Mouse (Mus musculus): ENCODE results near the gene Dlgap3. TPM values are rescaled to one million over a fixed set of nuclear protein-coding genes. Genes with fewer than 3 reads are reported as not detected.

Dlgap3 gene
- polyA plus RNA-seq, 1 experiment: 0.02 TPM

GRCm38 (mm10) chr4:127193378-127194155 is 24.6 kb downstream of the Dlgap3 start:
- TF ChIP-seq GATA1 (IDR thresholded peaks at IDR 0.05; ENCODE audit: low read length): no peak

DNA sequence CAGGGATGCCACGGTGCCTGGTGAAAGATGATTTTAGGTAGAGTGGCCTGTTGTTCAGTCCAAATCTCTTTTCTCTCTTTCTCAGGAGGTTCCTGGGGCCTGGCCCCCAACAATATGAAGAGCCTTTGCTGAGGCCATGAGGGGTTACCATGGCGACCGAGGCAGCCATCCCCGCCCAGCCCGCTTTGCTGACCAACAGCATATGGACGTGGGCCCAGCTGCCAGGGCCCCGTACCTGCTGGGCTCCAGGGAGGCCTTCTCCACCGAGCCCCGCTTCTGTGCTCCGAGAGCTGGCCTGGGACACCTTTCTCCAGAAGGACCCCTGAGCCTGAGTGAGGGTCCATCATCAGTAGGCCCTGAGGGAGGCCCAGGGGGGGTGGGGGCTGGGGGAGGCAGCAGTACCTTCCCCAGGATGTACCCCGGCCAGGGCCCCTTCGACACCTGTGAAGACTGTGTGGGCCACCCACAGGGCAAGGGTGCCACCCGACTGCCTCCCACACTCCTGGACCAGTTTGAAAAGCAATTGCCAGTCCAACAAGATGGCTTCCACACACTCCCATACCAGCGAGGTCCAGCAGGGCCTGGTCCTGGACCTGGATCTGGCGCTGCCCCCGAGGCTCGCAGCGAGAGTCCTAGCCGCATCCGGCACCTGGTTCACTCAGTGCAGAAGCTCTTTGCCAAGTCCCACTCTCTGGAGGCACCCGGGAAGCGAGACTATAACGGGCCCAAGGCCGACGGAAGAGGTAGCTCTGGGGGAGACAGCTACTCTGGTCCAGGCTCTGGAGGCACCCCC is 25.7 kb downstream of the Dlgap3 start:
- no peak for TF ChIP-seq GATA1 (IDR thresholded peaks at IDR 0.05; ENCODE audit: low read length)

- no peak for TF ChIP-seq GATA1 (IDR thresholded peaks at IDR 0.05; ENCODE audit: low read length)
Measured at GRCm38 (mm10) chr4:127198609-127199008, 29.6 kb downstream of the Dlgap3 start.

- no peak for TF ChIP-seq GATA1 (IDR thresholded peaks at IDR 0.05; ENCODE audit: low read length)
Measured at GRCm38 (mm10) chr4:127199406-127199805, 30.4 kb downstream of the Dlgap3 start.

DNA sequence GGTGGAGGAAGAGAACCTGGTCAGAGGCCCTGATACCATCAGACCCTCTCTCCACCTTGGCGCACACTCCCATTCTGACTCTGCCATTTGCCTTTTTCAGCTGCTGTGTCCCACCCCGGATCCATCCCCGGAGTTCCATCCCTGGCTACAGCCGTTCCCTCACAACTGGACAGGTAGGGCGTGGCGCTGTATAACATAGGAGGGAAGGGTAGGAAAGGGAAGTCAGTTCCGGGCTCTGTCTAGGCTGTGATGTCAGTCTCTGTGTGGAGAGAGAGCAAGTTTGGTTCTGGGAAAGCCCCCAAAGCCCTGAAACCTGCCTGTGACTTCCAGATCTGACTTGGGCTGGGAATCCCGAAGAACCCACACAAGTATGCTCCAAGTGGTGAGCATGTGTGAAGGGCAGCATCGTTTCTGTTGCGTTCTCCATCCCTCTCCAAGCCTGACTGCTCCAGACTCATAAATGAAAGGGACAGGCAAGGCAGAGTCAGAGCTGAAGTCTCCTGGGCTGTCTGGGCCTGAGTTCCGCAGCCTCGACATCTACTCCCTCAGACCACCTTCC is 31.2 kb downstream of the Dlgap3 start:
- TF ChIP-seq GATA1 (IDR thresholded peaks at IDR 0.05; ENCODE audit: low read length): no peak

- TF ChIP-seq GATA1 (IDR thresholded peaks at IDR 0.05; ENCODE audit: low read length): no peak
Measured at GRCm38 (mm10) chr4:127200769-127201617, 32.0 kb downstream of the Dlgap3 start.

GRCm38 (mm10) chr4:127203081-127203480 is 34.1 kb downstream of the Dlgap3 start:
- no peak for TF ChIP-seq GATA1 (IDR thresholded peaks at IDR 0.05; ENCODE audit: low read length)

DNA sequence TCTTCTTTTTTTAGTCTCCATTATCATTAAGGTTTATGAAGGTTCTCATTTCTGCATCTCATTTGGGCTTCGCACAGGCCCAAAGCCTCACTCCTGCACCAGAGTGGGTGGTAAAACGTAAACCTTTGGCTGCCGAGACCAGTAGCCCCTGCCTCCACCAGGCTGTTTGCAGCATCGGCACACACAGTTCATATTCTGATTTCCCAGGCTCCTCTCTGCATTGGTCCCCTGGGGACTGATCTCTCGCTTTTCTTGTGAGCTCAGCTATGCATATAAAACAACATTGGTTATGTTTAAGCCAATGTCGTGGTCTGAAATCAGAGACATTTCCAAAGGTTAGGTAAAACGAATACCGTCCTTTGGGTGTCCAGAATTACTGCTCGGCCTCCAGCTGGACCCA is 42.3 kb downstream of the Dlgap3 start:
- TF ChIP-seq GATA1 (IDR thresholded peaks at IDR 0.05; ENCODE audit: low read length): no peak

DNA sequence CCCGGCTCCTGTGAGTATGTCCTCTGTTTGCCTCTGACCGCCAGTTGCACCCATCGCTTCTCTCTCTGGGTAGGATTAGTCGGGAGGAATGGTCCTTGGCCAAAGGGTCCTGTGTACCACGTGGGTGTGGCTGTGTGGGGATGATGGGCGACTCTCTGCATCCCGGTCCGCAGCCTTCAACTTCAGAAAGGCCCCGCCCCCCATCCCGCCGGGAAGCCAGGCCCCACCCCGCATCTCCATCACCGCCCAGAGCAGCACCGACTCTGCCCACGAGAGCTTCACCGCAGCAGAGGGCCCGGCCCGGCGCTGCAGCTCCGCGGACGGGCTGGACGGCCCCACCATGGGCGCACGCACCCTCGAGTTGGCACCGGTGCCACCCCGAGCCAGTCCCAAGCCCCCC is 45.5 kb downstream of the Dlgap3 start:
- TF ChIP-seq GATA1 (IDR thresholded peaks at IDR 0.05; ENCODE audit: low read length): no peak

DNA sequence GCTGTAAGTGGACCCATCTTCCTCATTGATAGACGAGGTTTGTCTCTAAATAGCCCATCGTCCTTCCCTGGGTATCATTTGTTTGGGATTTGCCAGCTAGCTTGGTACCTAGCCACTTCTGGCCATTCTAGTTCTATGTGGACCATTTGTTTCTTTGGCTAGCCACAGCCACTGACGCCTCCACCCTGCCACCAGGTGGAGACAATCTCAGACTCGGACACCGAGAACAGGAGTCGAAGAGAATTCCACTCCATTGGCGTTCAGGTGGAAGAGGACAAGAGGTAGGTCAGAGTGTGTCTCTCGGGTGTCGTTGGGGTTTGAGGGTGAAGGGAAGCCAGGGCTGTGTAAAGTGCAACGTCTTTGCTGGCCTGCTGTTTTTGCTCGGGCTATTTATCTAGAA is 46.1 kb downstream of the Dlgap3 start:
- TF ChIP-seq GATA1 (IDR thresholded peaks at IDR 0.05; ENCODE audit: low read length): no peak

DNA sequence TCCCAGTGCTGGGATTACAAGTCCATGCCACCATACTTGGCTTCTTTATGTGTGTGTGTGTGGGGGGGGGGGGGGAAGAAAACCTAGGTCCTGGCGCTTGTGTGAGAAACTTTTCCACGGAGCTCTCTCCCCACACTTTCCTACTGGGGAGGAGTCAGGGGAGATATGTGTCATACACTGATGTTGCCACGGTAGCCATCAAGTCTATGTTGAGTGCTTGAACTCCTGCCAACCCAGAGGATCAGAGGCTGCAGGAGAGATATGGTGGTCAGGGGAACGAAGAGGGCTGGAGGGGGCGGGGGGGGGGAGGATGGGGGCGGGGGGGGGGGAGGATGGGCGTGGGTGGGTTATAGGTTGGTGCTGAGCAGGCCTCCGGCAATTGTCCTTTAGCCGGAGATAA is 46.8 kb downstream of the Dlgap3 start:
- no peak for TF ChIP-seq GATA1 (IDR thresholded peaks at IDR 0.05; ENCODE audit: low read length)

GRCm38 (mm10) chr4:127216251-127216651 is 47.2 kb downstream of the Dlgap3 start:
- TF ChIP-seq GATA1 (IDR thresholded peaks at IDR 0.05; ENCODE audit: low read length): no peak

- no peak for TF ChIP-seq GATA1 (IDR thresholded peaks at IDR 0.05; ENCODE audit: low read length)
Measured at GRCm38 (mm10) chr4:127217048-127217447, 48.0 kb downstream of the Dlgap3 start.

- TF ChIP-seq GATA1 (IDR thresholded peaks at IDR 0.05; ENCODE audit: low read length): no peak
Measured at GRCm38 (mm10) chr4:127223291-127223690, 54.3 kb downstream of the Dlgap3 start.

DNA sequence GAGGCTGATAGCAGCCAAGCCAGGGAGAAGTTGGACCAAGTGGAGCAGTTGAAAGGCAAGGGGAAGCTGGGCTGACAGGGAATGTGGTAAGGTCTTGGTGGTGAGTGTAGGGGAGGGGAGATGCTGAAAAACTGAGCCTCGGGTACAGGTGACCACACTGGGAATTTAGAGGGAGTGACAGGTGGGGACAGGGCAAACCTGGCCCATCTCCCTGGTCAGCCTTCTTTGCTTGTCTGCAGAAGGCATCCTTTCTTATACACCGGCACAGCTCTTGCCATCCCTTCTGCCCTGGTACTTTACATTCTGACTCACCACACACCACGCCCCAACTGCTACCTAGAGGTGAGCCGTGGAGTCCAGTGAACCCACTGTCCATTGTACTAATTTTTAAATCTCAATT is 54.8 kb downstream of the Dlgap3 start:
- no peak for TF ChIP-seq GATA1 (IDR thresholded peaks at IDR 0.05; ENCODE audit: low read length)

Measured in G1E-ER4 (cell line).